Mouse (Mus musculus) hindbrain, embryonic 11.5 days (tissue): Measurements from ENCODE around the gene Zscan10. TPM values are rescaled to one million over a fixed set of nuclear protein-coding genes. Genes with fewer than 3 reads are reported as not detected.
"Not testable (repeated sequence)": the region's sequence is repeated elsewhere in the genome, so short reads cannot be mapped to it uniquely, and the experiment has no call there.

ENCODE experiments used
- ATAC-seq: fragments of 200-750 bp; cut with Nextera tagmentation; 2 replicates; pipeline ENCODE4 v1.8.0; 2017; ENCODE audit warnings: mild to moderate bottlenecking, moderate TSS enrichment, moderate library complexity; ENCODE audit not compliant: low FRiP score
- DNase-seq: peaks from one replicate; pipeline ENCODE4 v3.0.0-alpha.2; 2015; ENCODE audit warnings: low spot score
- H3K27ac ChIP-seq: fragments of 300-500 bp; sonication (generic); 2 replicates; pipeline ENCODE4 v1.5.1; 2014; ENCODE audit warnings: mild to moderate bottlenecking, low read depth, low read length
- H3K27me3 ChIP-seq: fragments of 300-500 bp; sonication (generic); 2 replicates; pipeline ENCODE4 v1.6.1; 2014; ENCODE audit warnings: mild to moderate bottlenecking, low read length, moderate library complexity, mixed read lengths; ENCODE audit not compliant: control insufficient read depth, insufficient read depth
- H3K36me3 ChIP-seq: fragments of 300-500 bp; sonication (generic); 2 replicates; pipeline ENCODE4 v1.6.1; 2014; ENCODE audit warnings: mild to moderate bottlenecking, low read length, moderate library complexity, mixed read lengths; ENCODE audit not compliant: control insufficient read depth, insufficient read depth
- H3K4me1 ChIP-seq: fragments of 300-500 bp; sonication (generic); replicated peaks from 2 replicates; pipeline ENCODE4 v1.6.1; 2014; ENCODE audit warnings: low read length, mixed read lengths; ENCODE audit not compliant: control insufficient read depth, insufficient read depth
- H3K4me2 ChIP-seq: fragments of 300-500 bp; sonication (generic); replicated peaks from 2 replicates; pipeline ENCODE4 v1.6.1; 2014; ENCODE audit warnings: mild to moderate bottlenecking, low read depth, low read length
- H3K4me3 ChIP-seq: fragments of 300-500 bp; sonication (generic); 2 replicates; pipeline ENCODE4 v1.5.1; 2014; ENCODE audit warnings: low read depth, low read length
- H3K9ac ChIP-seq: fragments of 300-500 bp; sonication (generic); 2 replicates; pipeline ENCODE4 v1.6.1; 2014; ENCODE audit warnings: low read depth, low read length
- H3K9me3 ChIP-seq: fragments of 300-500 bp; sonication (generic); 2 replicates; pipeline ENCODE4 v1.6.1; 2016; ENCODE audit warnings: low read length; ENCODE audit not compliant: control insufficient read depth
- WGBS: fragments of 180-500 bp; shearing (Covaris S2); extraction: QIAGEN DNeasy Blood & Tissue Kit; methylation state at CpG from one replicate; pipeline ENCODE4 v1.1.7; 2014; 5-methylcytosine and 5-hydroxymethylcytosine counted together
- polyA plus RNA-seq: library from polyadenylated mRNA; unstranded; fragments of >200 nt; fragmentation: Nextera tagmentation; extraction: Ambion mirVana; gene quantifications from 2 replicates; pipeline ENCODE4 v1.2.1, GENCODE M21; 2014

Gene Zscan10
- polyA plus RNA-seq, 1 experiment from 2014 or later, result 0.34 TPM

DNA sequence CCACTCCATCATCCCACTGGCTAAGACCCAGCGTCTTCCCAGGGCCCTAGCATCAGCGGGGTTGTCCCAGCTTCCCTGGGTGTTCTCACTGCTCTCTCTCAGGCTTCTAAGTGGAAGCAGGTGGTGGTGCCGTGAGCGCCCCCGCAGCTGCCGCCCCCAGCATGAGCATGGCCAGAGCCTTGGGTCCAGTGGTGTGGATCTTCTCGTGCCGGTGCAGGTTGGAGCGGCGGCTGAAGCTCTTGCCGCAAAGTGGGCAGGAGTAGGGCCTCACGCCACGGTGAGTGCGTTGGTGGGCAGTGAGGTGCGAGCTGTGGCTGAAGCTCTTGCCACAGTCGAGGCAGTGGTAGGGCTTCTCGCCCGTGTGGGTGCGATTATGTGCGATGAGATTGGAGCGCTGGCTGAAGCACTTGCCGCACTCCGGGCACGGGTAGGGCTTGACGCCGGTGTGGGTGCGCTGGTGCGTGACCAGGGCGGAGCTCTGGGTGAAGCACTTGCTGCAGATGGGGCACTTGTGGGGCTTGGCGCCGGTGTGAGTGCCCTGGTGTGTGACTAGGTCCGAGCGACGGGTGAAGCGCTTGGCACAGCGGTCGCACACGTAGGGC, 24.6 kb upstream of the Zscan10 start:
- Histone ChIP-seq H3K9ac (no peak overlapping the region), H3K4me1 (no peaks in the 10 kb centered on the region), H3K4me3 (no peak overlapping the region), H3K27ac (no peak overlapping the region), H3K36me3 (peaks cover 17% of the 10 kb centered on the region), H3K27me3 (no peaks in the 10 kb centered on the region), H3K4me2 (no peak overlapping the region), H3K9me3 (no peaks in the 10 kb centered on the region)
- ATAC-seq (peak; percentile 22; the same call in 1 of the 2 replicates), DNase-seq (no peak)
- WGBS, result 95% methylated on average over 38 of the region's 38 CpGs

DNA sequence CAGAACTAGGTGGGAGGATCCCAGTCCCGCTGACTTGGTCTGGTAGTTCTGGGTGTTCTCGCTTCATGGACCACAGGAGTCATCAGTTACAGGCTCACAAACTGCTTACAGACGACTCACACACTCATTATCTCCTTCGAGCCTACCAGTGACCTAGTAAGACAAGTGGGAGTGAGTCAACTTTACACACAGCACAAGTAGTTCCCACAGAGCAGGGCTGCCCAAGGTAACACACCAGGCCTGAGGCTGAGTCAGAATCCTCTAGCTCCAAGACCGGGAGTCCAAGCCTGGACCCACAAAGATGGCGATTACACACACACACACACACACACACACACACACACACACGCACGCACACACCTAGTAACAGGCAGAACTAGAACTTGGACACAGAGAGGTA, 15.9 kb upstream of the Zscan10 start:
- H3K36me3 ChIP-seq, result 0 out of 2 replicates have a peak, but pooled peaks cover 3% of the 10 kb centered on the region
- no peaks in the 10 kb centered on the region for H3K4me1 ChIP-seq
- ATAC-seq (no peak), DNase-seq (no peak)
- H3K4me2 ChIP-seq, result peak overlapping the region; percentile 87; the same call in 1 of the 2 replicates
- H3K9ac ChIP-seq, result no peak overlapping the region
- 88% methylated on average over 8 of the region's 8 CpGs for WGBS
- H3K9me3 ChIP-seq, result no peaks in the 10 kb centered on the region
- peak overlapping the region; percentile 72; the same call in 1 of the 2 replicates for H3K4me3 ChIP-seq
- no peak overlapping the region for H3K27ac ChIP-seq
- no peaks in the 10 kb centered on the region for H3K27me3 ChIP-seq

- Histone ChIP-seq H3K36me3 (no peaks in the 10 kb centered on the region), H3K27ac (no peak overlapping the region), H3K4me3 (peak overlapping the region; percentile 72), H3K9me3 (no peaks in the 10 kb centered on the region), H3K4me2 (peak overlapping the region; percentile 87), H3K27me3 (no peaks in the 10 kb centered on the region), H3K9ac (peak overlapping the region; percentile 86), H3K4me1 (no peaks in the 10 kb centered on the region)
- whole genome bisulfite sequencing, result 1% methylated on average over 22 of the region's 22 CpGs
- DNase-seq (peak; percentile 87), ATAC-seq (peak; percentile 88)
Measured at GRCm38 (mm10) chr17:23585721-23586491, 14.8 kb upstream of the Zscan10 start.

GRCm38 (mm10) chr17:23587253-23587652, 13.4 kb upstream of the Zscan10 start:
- H3K27me3 ChIP-seq, result no peaks in the 10 kb centered on the region
- H3K36me3 ChIP-seq, result no peaks in the 10 kb centered on the region
- H3K4me3 ChIP-seq, result no peak overlapping the region
- H3K9ac ChIP-seq, result no peak overlapping the region
- no peak overlapping the region for H3K27ac ChIP-seq
- H3K4me1 ChIP-seq, result no peaks in the 10 kb centered on the region
- H3K4me2 ChIP-seq, result no peak overlapping the region
- ATAC-seq (no peak), DNase-seq (no peak)
- no peaks in the 10 kb centered on the region for H3K9me3 ChIP-seq
- WGBS, result 63% methylated on average over 2 of the region's 2 CpGs

DNA sequence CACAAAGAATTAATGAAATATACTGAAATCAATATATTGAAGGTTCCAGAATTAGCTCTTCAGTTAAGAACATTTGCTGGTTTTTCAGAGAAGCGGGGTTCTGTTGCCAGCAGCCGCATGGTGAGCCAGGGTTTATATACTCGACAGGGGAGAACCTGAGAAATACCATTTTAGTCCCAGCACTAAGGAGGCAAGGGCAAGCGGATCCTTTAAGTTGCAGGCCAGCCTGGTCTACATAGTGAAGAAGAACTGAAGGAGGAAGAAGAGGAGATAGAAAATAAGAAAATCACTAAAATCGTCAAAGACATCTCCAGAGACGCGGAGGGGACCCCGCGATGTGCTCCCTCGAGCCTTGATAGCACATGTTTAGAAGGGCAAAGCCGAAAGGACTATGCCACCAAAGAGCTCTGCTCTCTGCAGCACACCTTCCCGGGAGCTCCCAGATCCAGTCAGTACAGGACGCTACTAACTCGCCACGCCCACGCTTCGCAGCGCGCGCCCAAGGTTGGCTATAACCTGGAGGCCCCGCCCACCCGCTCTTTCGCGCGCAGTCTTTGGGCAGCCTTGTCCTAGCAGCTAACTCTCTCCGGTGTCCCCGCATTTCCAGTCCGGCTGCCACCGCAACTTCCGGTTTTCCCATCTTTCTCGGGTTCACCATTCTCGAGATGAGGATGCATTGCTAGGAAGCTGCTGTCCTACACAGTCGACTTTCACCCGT, 8.3 kb upstream of the Zscan10 start:
- Histone ChIP-seq H3K9ac (peak overlapping the region; percentile 82), H3K27me3 (no peaks in the 10 kb centered on the region), H3K4me2 (peak overlapping the region; percentile 63), H3K9me3 (no peaks in the 10 kb centered on the region), H3K36me3 (no peaks in the 10 kb centered on the region), H3K27ac (no peak overlapping the region), H3K4me1 (no peaks in the 10 kb centered on the region), H3K4me3 (peak overlapping the region; percentile 46)
- peak; percentile 99 for ATAC-seq
- peak; percentile 98 for DNase-seq
- 8% methylated on average over 34 of the region's 34 CpGs for WGBS

GRCm38 (mm10) chr17:23592926-23593300, 7.7 kb upstream of the Zscan10 start:
- H3K4me3 ChIP-seq, result peak overlapping the region; percentile 46
- 14% methylated on average over 13 of the region's 13 CpGs for WGBS
- no peaks in the 10 kb centered on the region for H3K4me1 ChIP-seq
- DNase-seq, result no peak
- H3K27me3 ChIP-seq, result no peaks in the 10 kb centered on the region
- no peaks in the 10 kb centered on the region for H3K9me3 ChIP-seq
- H3K9ac ChIP-seq, result peak overlapping the region; percentile 82
- ATAC-seq, result peak; percentile 64
- H3K27ac ChIP-seq, result no peak overlapping the region
- H3K36me3 ChIP-seq, result no peaks in the 10 kb centered on the region
- peak overlapping the region; percentile 63 for H3K4me2 ChIP-seq

GRCm38 (mm10) chr17:23595139-23595538, 5.5 kb upstream of the Zscan10 start:
- not testable (repeated sequence) for H3K4me2 ChIP-seq, H3K4me3 ChIP-seq, H3K27me3 ChIP-seq, DNase-seq, H3K36me3 ChIP-seq, H3K9ac ChIP-seq, H3K27ac ChIP-seq, H3K9me3 ChIP-seq, H3K4me1 ChIP-seq, ATAC-seq
- WGBS, result 71% methylated on average over 4 of the region's 4 CpGs

DNA sequence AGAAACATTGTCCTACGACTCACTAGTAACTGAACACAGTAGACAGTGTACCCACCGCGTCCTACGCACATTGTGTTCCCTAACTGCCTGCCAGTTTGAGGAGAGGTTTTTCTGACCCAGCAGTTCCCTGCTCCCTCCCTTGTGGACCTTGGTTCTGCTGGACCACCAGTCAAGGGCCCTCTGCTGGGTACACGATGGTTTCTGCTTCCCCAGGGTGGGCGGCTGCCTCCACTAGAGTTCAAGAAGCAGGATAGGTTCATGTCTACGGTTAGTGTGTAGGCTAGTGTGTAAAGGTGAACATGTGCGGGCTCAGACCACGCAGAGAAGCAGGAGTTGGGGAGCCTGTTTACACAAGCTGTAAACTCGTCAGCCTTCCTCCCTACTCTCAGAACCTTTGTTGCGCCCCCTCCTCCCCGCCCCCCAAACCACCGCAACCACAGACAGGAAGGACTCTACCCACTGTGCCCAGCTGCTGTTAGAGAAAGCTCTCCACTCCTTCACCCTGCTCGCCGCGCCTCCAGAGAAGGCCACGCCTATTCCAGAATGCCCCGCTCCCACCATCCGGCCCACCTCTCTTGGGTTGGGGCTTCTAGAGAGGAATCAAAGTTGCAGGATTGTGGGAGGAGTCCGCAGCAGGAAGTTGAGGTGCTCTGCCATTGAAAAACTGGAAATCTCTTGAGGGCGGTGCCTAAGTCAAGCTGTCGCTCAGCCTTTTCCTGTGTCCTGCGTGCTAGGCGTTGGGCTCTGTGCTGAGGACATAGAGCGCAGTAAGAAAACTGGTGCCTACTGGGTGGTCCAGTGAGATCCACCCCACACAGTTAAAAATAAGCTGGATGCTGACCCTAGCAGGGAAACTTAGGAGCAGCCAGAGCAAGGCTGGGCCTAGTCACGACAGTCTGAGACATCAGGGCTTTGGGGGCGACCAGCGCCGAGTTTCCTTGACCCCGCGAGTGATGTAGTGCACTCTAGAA, 1.8 kb upstream of the Zscan10 start, which contains the start of gene Zfp13:
Zfp13 (minus strand) TSS at position 906 of the 971 bp plus-strand sequence.
- Histone ChIP-seq H3K27ac (0 out of 2 replicates have a peak within 1 kb of the TSS, but pooled peaks have one; percentile 1), H3K4me3 (peak within 1 kb of the TSS; percentile 29), H3K27me3 (no peaks in the 10 kb centered on the region; the same call in 1 of the 2 replicates), H3K9me3 (no peaks in the 10 kb centered on the region), H3K4me2 (peak within 1 kb of the TSS; percentile 63), H3K9ac (peak within 1 kb of the TSS; percentile 36), H3K4me1 (no peaks in the 10 kb centered on the region), H3K36me3 (no peaks in the 10 kb centered on the region)
- ATAC-seq (peak; percentile 91), DNase-seq (peak; percentile 84)
- WGBS, result 10% methylated on average over 31 of the region's 31 CpGs
